Mouse (Mus musculus) granulocyte monocyte progenitor cell, adult 5-6 weeks (primary cell): ENCODE results near the gene Trir. TPM values are rescaled to one million over a fixed set of nuclear protein-coding genes. Genes with fewer than 3 reads are reported as not detected.

Source experiments
- ATAC-seq: replicated peaks from 2 replicates; pipeline ENCODE4 v1.8.0; 2016; ENCODE audit warnings: mild to moderate bottlenecking, moderate TSS enrichment, inconsistent platforms; ENCODE audit not compliant: poor library complexity, severe bottlenecking
- total RNA-seq, 2 experiments: library from RNA; stranded (forward) in 1 of 2; stranded (reverse) in 1 of 2; fragments of 200-712, 200-1000 nt in 1 of 2; fragments of >200 nt in 1 of 2; fragmentation: Nextera tagmentation in 1 of 2; gene quantifications; 2 replicates each; pipeline ENCODE4 v1.2.3; 2014 to 2017

Gene Trir
- total RNA-seq, 2 experiments from 2014 or later, result 112 to 245 TPM

DNA sequence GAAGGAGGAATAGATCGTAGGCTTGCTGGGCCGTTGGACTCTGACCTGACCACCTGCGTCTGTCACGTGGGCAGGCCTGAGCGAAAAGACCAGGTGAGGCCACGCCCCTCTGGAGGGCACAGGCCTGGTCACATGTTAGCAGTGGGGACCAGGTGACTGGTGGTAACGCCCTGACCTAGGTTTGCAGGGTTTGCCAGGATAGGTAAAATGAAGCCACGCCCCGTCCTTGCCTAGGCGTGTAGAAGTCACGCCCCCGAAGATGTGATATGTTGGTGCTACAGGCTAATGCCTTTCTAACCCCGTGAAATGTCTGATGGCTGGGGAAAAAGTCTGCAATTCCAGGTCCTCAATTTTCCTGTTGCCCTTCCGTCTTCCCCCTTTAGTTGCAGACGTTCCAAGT lies 35.8 kb upstream of the Trir start:
- peak; percentile 13 for ATAC-seq

- ATAC-seq, result no peak
Observed at GRCm38 (mm10) chr8:84994375-84994774, 32.2 kb upstream of the Trir start.

GRCm38 (mm10) chr8:84995680-84996079 lies 30.9 kb upstream of the Trir start:
- no peak for ATAC-seq

DNA sequence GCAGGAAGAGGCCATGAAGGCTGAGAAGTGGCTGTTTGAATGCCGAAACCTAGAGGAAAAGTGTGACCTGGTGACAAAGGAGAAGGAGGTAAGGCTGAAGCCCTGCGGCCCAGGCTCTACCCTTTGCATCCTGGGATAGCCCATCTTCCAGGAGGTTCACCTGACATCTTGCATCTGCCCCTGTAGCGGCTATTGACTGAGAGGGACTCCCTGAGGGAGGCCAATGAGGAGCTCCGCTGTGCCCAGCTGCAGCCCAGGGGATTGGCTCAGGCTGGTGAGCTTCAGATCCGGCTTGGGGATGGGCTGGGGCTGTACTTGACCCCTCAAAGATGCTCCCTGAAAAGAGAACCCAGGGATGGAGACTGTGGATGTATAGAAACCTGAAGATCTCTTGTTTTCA lies 29.6 kb upstream of the Trir start:
- no peak for ATAC-seq

- ATAC-seq, result peak; percentile 99
Observed at GRCm38 (mm10) chr8:84997649-84998295, 28.9 kb upstream of the Trir start.

DNA sequence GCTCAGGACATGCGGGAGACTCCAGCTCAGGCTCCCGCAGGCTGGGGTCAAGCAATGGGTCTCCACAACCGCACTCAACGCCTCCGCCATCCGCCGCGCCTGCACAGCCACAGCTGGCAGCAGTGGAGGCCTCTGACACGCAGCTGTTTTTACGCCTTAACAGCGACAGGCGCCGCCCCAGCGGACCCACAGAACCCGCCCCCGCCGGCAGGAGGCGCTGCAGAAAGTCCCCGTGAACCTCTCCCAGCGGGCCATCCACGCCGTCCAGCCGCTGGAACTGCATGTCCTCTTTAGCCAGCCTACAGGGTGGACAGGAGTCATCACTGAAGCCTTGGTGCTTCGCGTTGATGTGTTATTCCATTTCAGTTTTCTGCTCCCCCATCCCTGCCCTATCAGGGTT lies 18.9 kb upstream of the Trir start:
- peak; percentile 73 for ATAC-seq

DNA sequence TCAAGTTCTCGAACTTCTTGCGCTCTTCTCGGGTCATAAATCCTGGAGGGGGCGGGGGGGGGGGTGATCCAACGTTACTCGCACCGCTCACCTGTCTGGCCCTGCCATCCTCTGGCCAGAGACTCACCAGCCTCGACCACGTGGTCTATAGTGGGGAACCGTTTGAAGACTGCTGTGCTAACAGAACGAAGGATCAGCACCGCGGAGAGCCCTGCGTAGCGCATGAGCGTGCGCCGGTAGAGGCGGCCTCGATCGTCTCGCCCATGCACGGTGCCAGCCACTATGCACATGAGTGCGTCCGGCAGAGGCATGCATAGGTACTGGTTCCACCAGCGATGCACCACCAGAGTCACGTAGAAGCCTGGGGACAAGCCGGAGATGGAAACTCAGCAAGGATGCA lies 15.4 kb upstream of the Trir start:
- peak; percentile 24; the same call in 1 of the 2 replicates for ATAC-seq

- ATAC-seq, result peak; percentile 90
Observed at GRCm38 (mm10) chr8:85013230-85013840, 13.3 kb upstream of the Trir start.

DNA sequence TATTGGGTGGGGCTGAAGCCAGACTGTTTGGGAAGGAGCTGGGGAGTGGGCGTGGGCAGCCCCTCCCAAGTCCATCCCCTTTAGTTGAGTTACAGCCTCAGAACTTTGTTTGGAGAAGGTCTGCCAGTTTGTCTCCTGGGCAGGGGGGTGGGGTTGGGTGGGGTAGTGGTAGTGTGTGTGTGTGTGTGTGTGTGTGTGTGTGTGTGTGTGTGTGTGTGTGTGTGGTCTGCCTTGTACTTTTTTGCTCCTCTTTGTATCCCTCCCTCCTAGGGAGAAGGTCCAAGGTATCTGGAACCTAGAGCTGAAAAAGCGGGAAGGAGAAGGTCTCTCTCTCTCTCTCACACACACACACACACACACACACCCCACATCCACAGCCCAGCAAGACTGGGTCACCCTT lies 12.2 kb upstream of the Trir start, which contains the start of gene Best2:
Best2 (minus strand) TSS at position 101 of the 400 bp plus-strand sequence.
- no peak for ATAC-seq

DNA sequence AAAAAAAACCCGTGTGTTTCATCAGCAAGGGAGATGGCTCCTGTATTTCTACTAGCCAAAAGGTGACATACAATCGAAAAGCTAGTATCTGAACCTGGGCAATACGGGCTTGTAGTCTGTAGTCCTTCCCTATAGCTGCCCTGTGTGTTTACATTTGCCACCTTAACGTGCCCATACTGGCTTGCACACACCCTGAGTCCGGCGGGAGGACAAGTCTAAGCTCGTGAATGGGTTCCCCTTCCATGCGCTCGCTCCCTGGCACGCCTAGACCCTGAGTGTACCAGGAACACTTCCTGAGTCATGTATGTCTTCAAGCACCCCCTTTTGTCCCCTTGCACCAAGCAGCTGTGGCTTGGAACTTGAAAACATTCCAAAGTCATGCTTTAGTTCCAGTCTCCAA lies 9.9 kb upstream of the Trir start:
- ATAC-seq, result no peak

DNA sequence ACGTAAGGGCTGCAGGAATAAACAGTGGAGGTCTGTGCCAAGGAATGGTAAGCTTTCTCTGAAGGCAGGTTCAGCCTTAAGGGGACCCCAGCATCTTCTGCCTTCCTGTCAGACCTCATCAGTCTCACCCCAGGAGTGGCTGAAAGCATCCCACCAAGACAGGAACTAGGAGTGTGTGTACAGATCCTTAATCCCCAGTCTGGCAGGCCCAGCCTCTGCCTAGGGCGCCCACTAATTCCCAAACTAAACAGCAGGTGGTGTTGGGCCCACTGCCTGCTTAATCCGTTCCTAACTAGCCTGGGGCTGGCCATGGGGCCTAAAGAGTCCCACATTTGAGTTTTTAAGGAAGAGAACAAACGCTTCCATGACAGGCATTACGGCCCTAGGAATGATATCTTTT lies 9.4 kb upstream of the Trir start:
- no peak for ATAC-seq

DNA sequence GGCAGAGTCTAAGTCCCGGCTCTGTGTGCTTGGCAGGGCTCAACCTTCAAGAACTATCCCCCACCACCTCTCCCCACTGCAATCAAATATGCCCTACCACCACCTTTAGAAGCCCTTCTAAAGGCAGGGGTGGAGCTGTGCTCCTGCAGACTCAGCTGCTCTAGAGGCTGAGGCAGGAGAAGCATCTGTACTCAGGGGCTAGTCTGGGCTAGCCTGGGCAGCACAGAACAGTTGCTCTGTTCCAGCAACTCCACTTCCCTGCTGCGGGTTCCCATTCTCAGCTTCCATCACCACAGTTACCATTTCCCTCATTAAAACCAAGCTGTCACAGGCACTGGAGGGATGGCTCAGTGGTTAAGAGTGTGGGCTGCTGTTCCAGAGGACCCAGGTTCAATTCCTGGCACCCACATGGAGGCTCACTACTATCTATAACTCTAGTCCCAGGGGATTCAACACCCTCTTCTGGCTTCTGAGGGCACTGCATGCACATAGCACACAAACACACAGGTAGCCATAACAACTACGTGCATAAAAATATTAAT lies 5.0 kb upstream of the Trir start:
- ATAC-seq, result no peak

DNA sequence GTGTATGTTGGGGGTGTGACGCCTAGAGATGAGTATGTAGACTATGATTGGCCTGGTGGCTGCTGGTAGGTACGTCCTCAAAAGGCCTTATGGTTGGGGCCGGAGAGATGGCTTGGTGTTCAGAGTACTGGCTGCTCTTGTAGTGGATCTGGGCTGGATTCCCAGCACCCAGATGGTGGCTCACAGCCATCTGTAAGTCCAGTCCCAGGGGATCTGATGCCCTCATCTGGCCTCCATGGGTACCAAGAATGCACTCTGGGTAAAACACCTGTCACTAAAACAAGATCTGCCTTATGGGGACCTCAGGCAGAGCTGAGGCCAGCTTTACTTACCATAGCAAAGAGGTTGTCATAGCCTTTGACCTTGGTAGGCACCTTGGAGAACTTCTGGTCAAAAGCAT lies 2.8 kb upstream of the Trir start:
- no peak for ATAC-seq

DNA sequence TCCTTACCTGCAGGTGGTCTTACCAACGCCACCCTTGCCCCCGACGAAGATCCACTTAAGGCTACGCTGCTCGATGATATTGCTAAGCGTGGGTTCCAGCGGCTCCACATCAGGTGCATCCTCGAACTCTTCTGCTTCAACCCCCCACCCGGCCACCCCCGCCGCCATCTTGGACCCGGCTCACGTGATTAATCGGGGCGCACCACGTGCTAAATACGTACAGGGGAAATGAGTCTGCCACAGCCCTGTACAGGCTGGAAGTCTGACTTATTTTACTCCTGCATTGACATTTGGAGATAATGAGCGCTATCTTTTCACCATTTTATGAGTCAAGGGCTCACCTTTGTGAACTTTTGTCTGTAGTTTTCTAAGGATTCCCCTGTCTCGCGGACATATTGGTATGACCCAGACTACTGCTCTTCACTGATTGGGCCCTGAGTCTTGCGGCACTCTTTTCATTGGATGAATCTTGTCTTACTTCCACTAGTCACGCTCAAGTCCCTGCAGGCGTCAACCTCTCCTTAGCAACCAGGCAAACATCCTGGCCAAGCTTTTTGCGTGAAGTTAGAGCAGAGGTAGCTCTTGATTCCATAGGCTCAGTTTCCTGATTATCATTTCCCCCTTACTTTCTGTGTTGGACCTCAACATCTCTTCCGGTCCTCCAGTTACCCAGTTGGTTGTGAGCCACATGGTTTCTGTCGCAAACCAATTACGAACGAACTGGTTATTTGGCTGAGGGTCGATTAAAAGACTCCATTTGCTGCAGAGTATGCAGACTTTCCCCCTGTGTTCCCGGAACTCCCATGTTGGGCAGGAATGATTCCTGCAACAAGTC lies 1.3 kb upstream of the Trir start, which contains the start of gene Asna1:
Asna1 (minus strand) TSS at position 184 of the 835 bp plus-strand sequence.
- ATAC-seq, result peak; percentile 77

DNA sequence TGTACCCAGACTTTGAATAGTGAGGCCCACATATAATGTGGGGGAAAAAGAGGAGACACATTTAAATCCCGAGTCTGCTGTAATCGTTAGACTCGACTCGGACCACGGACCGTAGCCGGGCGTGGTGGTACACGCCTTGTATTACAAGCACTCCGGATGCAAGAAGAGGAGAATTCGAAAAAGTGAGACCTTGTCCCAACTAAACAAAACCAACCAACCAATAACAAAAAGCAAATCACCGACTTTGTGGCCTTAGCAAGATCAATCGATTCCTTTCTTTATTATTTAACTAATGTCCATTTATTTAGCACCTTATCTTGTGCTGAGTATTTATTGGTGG lies 863 bp downstream of the Trir start:
- no peak for ATAC-seq

DNA sequence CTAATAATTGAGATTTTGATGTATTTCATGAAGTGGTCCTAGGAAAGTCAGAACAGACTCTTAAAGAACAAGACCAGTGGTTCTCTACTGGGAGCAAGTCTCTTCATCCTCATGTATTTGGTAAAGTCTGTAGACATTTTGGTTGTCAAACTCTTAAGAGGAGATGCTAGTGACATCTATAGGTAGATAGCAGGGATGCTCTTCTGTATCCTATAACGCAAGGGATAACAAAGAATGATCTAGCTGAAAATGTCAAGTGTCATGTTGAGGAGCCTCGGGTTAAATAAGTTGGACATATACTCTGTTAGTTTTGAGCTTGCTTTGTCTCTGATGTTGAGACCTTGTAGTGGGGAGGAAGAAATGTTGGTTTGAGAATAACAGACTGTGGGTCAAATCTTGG lies 1.3 kb downstream of the Trir start:
- ATAC-seq, result no peak

DNA sequence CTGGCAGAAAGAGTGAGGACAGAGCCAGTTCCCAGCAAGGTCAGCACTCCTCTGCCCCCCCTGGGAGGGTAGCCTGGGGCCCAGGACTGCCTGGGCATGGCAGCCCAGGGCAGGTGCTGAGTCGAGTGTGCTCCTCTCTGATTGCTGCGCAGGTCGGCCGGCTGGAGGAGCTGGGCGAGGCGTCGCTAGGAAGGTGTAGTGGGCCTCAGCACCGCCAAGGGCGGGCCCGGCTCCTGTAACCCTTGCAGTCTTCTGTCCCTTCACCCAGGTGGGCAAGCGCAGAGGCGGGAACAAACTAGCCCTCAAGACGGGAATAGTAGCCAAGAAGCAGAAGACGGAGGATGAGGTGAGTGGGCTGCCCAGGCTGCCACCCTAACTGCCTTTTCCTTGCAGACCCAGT lies 2.6 kb downstream of the Trir start:
- ATAC-seq, result no peak

GRCm38 (mm10) chr8:85032622-85033311 lies 6.1 kb downstream of the Trir start:
- no peak for ATAC-seq

DNA sequence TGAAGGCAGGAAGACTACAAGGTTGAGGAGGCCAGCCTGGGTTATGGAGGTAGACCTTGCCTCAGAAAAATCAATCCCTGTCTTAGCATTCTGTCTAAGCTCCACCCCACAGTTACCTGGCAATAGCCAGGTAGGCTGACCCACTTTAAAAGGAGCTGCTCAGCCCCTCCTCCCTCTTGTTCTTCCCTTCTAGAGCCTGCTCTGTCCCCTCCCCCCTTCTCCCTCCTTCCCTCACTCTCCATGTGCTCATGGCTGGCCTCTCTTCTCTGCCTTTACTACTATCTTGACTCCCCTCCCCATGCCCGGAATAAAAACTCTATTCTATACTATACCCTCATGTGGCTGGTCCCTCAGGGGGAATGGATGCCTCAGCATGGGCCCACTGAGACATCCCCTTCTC lies 7.2 kb downstream of the Trir start:
- ATAC-seq, result no peak

DNA sequence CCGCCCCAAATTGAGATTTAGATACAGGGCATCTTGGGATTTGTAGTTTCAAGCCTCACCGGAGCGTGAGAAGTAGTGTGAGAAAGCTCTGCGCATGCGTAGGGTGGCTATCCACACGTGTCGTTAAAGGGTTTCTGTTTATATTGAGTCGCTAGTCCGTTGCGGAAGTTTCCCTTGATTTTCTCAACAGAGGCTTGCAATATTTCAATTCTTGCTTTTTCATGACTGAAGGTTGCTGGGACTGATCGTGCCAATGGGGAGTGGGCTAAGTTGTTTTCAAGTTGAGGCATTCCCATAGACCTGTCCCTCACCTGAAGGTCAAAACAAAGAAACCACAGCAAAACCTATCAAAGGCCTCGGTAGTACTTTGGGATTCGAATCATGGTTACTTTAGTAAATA lies 8.1 kb downstream of the Trir start:
- ATAC-seq, result peak; percentile 26
